Mouse (Mus musculus) spleen, embryonic (tissue): ENCODE measurements at regions not wholly inside any gene's neighbourhood (a gene's known extent, or its start where the extent isn't known, plus 50 kb on each side); places are given as distances from the start of the nearest gene placed in this dataset.

Experiments used
- CTCF ChIA-PET: fragments of 350-600 bp; sonication (Branson Sonifier 250); formaldehyde crosslinking; loops from one replicate; lab custom pipeline; 2022; lab: Charles Lee

GRCm38 (mm10) chr12:39342327-39342726 lies 563.1 kb downstream of the Etv1 start:
- CTCF ChIA-PET = no interaction called here

DNA sequence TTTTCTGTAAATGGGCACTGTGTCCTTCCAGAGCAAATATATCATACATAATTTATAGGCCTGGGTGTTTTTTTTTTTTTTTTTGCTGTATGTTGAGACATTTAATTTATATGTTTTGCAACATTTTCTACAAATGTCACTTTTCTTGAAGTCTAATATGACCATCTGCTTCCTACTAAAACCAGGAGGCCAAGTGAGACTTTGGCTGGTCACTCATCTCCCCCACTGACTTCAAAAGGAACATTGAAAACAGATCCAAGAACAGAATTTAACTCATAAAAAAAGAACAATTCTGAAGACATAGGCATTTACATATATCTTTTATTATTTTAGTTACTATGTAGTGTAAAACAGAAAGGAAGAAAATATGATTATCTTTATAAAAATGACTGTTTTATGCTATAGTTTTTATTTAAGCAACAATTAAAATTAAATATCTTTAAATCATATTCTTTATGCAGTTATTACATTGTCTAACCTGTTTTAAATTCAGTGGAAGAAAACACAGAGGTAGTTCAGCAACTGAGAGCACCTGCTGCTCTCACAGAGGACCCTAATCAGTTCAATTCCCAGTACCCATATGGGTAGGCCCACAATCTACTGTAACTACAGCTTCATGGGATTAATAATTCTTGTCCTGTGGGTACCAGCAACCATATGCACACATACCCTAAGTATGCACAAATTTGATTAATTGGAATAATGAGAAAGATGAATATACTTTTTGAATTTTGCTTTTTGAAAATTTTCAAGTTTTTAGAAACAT lies 592.5 kb downstream of the Etv1 start:
- CTCF ChIA-PET = no interaction called here

GRCm38 (mm10) chr12:39373721-39374120 lies 594.5 kb downstream of the Etv1 start:
- CTCF ChIA-PET = interaction anchor here (0.7 kb wide), 1 partner anchor 8 kb away, joined by 30 read pairs; no protein-coding TSS in a partner anchor
